Mouse (Mus musculus): ENCODE measurements around the gene Gadd45g.
"Not testable (repeated sequence)": the region's sequence is repeated elsewhere in the genome, so short reads cannot be mapped to it uniquely, and the experiment has no call there.

Gene Gadd45g

DNA sequence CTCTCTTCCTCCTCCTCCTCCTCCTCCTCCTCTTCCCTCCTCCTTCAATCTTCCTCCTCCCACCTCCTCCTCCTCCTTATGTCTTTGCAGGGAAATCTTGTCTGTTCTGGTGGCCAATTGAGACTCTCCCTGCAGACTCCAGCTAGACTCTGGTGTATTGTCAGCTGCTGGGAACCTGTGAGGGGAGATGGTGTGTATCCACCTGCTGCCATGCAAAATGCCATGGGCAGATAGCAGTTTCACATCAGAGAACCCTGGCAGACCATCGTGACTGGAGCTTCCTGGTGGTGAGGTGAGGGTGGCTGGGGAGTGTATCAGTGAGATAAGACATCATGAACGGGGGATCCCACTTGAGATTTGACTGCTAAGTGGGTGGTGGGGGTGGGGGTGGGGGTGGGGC is 12.0 kb upstream of the Gadd45g start:
- DNase-seq, result no peak

DNA sequence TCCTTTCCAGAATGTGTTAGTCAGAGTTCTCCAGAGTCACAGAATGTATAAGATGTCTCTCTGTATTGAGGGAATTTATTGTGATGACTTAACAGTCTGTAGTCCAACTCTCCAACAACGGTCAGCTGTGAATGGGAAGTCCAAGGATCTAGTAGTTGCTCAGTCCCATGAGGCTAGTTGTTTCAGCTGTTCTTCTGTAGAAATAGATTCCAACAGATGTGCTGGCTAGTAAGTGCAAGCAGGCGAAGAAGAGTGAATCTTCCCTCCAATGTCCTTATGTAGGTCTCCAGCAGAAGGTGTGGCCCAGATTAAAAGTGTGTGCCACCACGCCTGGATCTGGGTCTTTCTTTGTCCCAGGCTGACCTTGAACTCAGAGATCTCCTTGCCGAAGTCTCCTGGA is 11.3 kb upstream of the Gadd45g start:
- not testable (repeated sequence) for DNase-seq

DNA sequence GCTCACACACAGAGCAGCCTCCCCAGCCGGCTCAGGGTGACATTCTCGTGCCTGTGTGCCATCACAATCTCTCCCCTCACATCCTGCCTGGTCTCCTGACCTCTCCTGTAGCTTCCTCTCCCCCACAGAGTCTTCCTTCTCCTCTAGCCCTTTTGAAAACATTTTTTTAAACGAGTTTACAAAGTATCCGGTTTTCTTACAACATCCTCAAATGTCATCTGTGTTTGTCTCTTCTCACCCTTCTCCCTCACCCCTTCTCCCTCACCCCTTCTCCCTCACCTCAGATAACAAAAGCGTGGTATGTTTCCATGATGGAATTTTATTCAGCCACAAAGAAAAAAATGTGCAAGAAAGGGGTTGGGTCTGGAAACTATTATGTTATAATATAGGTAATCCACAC is 9.1 kb upstream of the Gadd45g start:
- no peak for DNase-seq

DNA sequence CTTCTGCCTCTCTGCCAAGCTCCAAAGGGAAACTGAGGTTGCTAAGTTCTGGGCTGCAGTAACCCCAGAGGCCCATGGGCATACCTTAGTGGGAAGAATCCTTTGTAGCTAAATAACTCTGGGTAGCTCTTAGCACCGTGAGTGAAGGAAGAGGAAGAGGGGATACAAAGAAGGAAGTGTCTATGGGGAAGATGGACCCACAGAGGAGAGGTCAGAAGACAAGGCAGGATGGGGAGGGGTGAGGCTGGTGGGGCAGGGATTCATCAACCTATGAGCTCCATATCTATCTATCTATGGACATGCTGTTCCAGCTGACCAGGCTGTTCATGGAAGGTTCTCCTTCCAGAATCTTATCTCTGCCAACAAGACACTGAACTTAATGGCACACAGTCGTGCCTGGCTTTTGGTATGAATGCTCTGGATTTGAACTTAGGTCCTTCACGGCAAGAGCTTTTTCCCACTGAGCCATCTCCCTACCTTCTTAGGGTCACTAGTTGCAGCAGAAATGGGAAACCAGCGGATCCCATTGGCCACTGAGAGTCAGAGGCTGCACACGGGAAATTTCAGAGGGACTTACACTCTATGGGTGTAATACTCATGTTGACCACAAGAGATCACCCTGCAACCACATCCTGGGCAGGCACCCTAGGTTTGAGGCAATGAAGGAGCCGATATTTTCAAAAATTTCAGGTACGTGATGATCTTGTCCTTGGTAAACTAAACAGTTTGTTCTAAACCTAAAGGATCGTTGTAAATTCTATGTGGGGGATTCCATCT is 7.0 kb upstream of the Gadd45g start:
- DNase-seq, result peak; percentile 57 to 61

DNA sequence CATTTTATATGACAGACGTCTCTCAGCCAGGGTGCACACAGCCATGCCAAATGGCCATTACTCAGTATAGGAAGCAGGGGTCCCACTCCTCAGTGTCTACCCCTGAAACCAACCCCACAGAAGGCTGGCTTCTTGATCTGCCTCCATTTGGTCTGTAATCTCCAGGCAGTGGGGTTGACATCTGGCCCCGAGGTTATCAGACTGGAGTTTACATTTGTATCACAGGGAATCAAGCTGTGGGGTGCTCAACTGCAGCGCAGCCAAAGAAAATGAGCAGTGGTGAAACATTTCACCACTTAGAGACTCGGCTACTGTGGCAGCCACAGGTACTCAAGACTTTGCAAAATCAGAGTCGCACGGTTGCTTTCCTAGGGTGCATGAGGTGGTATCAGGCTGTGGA is 5.8 kb upstream of the Gadd45g start:
- no peak for DNase-seq

DNA sequence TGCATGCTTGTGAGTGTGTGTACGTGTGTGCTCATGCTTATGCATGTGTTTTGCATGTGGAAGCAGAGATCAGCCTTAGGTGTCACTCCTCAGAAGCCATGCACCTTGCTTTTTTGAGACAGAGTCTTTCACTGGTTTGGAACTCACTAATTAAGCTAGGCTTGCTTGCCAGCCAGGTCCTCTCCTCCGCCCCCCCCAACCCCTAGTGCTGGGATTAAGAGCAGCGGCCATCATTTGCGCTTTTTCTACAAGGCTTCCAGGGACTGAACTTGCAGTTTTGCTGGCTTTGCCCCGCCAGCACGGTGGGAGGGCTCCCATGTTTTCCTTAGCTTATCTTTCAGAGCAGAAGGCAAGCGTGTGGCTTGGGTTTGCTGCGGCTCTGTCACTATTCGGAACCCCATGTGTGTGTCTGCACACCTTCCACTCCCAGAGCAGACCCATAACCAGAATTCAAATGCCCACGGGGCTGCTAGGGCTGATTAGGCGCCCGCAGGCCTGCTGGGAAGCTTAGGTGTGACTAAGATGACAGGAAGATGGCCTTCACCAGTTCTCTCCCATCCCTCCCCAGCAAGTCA is 4.8 kb upstream of the Gadd45g start:
- DNase-seq, result no peak

DNA sequence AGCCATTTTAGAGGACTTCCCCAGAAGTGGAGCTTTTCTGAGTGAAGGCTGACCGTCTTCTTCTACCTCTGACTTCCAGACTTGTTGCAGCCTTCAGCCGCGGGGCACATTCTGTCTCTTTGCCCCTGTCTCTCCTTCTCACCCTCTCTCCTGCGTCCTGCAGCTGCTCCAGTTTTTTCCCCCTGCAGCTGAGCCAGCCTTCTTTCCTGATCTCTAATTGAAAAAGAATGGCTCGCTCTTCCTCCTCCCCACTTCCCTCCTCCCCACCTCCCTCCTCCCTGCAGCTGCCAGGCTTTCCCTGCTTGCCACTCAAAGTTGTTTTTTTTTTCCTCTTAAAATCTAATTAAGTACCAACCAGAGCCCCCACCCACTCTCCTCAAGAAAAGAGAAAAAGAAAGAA is 4.3 kb upstream of the Gadd45g start:
- DNase-seq, result no peak

DNA sequence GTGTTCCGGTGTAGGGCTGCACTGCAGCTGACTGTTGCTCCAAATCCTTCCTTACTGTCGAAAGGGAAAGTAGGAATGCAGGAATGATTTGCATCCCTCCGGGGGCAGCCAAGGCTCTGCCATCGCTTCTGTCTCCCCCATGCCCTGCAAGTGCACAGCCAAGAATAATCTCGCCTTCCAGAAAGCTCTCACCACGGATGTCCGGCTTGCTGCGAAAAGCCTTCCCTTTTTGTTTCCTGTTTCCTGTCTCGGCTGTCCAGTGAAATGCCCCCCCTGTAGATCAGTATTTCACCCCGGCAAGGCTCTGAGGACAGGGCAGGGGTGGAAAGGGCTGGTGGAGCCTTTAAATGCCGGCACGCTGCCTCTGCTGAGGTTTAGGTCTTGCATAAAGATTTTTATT is 3.7 kb upstream of the Gadd45g start:
- DNase-seq, result no peak

DNA sequence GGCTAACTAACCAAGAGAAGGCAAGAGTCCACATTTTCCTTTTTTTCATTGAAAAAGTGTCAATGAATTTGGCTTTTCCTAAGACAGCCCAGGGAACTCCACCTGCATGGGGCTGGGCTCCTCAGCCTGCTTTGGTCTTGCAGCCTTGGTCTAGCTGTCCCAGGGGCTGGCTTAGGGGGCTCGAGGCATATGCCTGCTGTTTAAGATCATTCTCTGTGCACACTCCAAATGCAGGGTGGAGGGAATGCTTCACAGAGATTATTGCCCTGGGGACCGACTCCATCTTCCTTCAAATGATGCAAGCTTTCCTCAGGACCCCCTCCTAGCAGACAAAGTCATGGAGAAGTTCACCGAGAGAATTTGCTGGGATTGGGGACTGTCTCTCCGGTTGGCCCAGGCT is 3.2 kb upstream of the Gadd45g start:
- no peak for DNase-seq

DNA sequence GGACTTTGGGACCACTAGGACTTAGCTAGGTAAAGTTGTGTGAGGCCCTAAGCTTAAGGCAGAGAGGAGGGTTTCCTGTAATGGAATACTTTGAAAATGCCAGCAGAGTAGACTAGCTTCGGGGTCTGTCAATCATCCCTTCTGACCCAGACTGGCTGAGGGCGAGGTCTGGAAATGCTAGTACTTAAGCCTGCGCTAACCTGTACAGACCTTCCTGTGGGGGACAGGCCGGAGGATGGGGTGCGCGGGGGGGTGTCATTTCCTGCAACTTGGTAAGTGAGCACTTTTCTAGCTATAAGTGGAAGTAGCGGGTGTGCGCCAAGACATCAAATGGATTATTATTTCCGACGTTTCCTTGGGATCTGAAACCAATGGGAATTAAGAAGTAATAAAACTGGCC is 2.4 kb upstream of the Gadd45g start:
- no peak for DNase-seq

DNA sequence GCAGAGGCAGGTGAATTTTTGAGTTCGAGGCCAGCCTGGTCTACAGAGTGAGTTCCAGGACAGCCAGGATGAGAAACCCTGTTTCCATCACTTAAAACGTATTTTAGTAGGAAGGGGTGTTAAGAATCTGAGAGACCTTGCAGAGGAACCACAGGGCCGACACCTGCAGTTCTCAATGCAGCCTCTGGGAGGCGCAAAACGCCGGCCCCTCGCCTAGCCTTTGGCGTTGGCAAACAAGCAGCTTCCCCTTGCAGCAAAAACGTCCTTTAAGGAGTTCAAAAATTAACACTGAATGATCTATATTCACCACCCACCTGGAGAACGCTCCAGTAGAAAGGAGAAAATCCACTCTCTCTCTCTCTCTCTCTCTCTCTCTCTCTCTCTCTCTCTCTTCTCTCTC is 1.8 kb upstream of the Gadd45g start:
- DNase-seq, result peak; percentile 63 to 79

DNA sequence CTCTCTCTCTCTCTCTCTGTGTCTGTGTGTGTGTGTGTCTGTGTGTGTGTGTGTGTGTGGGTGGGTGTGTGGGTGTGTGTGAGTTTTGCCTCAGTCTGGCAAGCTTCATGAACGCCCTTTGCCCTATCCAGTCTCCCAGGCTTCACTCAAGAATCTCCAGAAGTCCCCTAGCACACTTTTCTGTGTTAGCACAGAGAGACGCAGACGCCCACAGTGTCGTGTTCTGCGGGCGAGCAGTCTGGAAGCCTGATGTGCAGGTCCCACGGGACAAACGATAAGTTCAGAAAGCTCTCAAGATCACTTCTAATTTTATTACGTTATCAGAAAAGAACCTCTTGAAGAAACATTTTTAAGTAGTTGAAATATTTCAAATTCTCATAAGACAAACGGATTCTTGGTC is 1.4 kb upstream of the Gadd45g start:
- DNase-seq, result peak in 1 of 2 experiments; percentile 41

DNA sequence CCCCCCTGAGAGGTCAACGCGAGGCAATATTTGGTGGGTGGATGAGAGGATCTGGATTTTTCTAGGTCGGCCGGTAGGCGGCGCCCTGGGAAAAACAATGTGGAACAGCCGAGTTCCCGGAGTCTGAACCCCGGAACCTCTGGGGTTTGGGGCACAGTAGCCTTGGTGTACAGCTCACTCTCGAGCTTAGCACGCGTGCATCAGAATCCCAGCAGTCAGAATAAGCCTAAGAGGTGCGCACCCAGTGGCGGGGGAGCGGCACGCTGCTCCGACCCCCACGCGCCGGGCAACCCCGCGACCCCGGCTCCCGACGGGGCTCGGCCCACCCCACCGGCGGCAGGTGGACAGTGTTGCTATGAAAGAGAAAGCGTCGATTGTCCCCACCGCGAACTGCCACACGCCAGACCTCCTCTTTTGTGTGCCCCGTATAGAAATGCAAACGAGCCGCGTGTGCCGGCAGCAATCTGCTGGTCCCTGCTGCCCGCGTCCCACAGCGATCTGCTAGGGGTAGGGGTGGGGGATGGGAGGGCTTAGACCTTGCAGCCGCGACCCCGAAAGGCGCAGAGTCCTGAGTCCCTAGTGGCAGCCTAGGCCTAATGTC is 787 bp upstream of the Gadd45g start:
- peak; percentile 88 to 89 for DNase-seq

DNA sequence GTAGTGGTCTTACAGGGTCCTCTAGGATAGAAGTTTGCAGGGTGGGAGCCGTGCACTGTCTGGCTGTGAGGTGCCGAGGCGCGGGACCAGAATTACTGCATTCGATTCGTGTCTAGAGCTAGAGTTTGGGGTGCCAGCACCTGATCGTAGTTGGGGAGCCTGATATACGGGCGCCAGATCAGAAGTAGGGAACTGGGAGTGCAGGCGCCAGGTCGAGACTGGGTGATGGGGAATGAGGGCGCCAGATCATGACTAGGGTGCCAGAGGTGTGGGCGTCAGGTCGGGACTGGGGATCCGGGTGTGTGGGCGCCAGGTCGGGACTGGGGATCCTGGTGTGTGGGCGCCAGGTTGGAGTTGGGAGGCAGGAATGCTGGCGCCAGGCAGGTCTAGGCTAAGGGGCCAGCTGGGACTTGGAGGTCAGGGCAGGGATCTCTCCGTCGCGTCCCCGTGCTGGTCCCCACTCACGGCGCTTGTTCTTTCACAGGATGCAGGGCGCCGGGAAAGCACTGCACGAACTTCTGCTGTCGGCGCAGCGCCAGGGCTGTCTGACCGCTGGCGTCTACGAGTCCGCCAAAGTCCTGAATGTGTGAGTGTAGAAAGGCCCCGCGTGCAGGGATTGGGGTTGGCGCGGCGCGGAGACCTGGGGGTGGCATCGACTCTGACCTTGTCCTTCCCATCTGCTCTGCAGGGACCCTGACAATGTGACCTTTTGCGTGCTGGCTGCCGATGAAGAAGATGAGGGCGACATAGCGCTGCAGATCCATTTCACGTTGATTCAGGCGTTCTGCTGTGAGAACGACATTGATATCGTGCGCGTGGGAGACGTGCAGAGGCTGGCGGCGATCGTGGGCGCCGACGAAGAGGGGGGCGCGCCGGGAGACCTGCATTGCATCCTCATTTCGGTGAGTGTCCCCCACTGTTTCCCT is 653 bp downstream of the Gadd45g start:
- DNase-seq, result peak; percentile 65 to 77

DNA sequence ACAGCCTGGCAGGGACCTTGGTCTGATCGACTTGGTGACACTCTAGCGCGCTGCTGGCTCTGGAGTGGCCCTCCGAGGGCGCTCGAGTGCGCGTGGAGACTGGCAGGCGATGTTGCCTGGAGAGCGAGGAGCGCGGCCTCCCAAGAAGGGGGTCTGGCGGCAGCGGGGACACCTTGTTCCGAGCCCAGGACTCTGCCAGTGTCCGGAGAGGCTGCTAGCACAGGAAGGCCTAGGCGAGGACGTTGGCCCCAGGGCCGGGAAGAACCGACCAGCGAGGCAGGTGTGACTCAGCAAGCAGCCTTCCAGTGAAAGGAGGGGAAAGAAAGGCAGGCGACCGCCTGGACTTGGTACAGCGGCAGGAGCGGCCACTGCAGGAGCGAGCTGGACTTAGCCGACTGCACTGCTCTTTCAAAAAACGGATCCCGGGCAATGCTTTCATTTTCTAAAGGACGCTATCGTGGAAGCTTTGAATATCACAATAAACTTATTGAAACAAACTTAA is 1.6 kb downstream of the Gadd45g start:
- DNase-seq, result peak; percentile 87 to 88

DNA sequence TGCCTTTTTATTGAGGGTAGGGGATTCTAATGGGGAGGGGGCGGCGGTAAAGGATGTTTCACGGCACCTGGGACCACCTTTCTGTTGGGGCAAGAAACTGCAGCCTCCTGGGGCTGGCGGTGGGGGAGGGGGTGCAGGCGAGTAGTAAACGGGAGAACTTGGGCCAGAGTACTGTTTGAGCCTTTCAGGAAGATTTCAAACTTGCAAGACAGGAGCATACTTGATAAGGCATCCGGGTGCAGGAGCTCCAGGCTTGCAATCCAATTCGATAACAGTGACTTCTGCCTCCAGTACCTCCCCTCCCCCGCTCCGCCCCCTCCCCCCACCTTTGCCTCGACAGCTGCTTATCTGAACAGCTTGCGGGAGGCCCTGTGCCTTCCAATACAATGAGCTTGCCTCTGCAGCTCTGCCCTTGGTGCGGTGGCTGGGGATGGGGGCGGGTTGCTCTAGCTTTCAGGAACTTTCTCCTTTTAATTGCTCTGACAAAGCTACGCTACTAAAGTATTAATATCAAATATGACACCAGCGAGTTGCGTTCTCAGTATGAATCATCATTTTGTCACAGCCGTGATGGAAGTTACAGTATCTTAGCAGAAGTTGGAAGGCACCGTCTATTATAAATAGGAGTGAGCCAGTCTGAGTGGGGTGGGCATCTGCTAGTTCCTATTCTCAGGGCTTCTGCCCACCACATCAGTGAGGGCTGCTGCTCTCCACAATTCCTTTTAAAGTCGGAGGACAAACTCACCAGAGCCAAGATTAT is 2.2 kb downstream of the Gadd45g start:
- peak in 1 of 2 experiments; percentile 35 for DNase-seq

DNA sequence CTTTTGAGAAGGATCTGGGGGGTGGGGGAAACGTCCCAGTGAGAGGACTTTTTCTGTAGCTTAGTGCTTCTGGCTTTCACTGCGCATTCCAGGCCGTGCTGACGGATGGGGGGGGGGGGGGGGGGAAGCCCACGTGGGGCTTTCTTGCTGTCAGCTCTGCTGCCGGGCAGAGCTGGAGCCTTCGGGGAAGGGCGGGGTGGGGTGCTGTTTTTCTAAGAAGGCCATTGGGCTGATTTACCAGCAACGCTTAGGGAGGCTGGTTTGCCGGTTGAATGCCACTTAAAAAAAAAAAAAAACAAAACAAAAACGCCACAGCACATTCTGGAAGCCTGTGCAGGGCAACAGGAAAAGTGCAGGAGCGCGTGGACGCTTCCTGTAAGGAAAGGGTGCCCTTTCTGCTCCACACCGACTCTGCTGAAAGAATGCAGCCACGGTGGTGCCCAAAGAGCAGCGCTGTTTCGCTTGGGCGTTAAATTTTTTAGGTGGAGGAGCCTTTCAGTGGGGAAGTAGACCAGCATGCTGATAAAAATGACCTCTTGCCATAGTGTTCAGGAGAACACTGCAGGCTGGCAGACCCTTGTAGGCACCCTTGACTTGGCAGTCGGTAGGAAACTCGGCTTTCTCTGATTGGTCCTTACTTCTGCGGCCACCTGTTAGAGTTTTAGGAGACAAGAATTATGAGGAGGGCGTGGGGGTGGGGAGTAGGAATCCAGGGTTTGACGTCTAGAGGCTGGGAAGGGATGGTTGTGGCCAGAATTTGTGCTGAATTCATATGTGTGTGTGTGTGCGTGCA is 3.0 kb downstream of the Gadd45g start:
- DNase-seq, result no peak

DNA sequence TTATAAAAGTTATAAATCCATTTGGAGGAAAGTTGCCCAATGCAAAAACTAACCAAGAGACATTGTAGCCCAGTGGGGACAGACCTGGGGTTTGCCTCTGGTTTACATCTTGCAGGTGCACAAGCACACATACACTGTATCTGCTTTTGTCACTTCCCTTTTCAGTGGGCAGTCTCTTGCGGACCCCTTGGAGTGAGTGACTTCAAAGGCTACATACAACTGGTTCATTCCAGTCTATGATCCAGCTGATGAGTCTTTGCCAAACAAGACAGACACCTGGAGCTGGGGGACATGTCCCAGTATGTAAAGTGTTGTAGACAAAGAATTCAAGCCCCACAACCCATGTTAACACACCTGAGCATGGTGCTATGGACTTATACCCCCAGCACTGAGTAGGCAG is 4.1 kb downstream of the Gadd45g start:
- DNase-seq, result no peak

DNA sequence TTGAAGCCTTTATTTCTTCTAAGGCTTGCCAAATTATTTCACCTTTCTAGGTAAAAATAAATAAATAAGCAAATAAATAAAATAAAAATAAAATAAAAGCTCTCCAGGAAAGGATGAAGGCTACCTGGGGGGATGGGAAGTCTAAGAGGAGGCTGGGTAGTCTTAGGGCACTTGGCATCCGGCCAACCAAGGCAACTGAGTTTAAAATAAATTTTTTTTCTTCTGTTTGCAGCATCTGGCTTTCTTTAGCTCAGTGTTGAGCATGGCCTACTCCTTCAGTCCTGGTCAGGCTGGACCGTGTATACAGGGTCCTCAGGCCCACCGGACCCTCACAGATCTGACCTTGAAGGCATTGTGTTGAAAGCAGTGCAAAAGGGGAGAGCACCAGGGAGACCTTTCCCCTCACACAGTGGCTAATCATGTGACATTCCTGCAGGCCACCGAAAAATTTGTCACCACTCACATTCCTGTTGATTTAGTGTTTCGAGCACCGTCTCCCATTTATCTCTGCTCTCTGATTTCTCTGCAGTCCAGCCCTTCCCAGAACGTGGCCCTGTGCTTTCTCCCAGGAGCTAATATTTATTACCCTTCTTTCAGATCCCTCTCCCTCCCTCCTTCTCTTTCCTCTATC is 6.2 kb downstream of the Gadd45g start:
- no peak for DNase-seq

DNA sequence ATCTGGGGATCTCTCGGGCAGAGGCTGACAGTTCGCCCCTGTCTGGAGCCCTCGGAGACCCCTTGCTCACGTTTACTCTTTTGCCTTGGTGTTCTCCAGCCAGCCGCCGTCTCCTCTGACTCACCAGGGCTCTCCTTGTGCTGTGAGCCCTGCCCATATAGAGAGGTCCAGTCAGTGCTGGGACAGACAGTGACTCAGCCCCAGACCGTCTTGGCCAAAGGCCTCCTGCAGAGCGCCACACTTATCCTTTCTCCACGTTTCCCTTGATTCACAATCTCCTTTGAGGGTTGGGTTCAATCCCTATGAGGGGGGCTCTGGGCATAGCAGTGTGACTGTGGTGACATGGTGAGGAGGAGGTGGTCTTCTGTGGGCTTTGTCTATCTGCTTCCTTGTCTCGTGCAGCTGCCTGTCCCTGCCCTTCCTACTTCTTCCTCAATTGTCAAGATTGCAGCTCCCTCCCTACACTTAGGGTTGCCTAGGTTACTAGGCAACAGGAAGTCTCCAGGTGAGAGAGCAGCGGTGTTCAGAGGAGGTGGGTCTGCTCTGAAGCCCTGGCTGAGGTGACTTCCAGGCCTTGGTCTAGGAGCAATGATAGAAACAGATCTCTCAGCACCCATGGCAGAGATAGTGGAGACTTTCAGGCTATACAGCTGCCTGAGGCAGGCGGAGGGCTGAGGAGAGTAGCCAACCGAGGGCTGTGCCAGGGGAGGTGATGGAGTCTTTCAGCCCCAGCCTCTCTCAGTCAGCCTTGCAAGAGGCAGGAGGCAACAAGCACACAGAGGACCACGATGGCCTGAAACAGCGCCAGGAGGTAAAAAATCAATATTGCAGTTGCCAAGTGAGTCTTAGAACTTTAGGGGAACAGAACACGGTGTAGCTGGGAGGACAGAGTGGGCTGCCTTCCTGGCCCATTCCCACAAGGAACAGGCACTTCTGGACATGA is 7.1 kb downstream of the Gadd45g start:
- DNase-seq, result no peak
